Mouse (Mus musculus) left cerebral cortex, adult 18-20 months (tissue): ENCODE data around the gene Tulp3. TPM values are rescaled to one million over a fixed set of nuclear protein-coding genes. Genes with fewer than 3 reads are reported as not detected.
A peak's percentile ranks its signal among the peaks of the same experiment; 100 is the strongest.
"Not testable (repeated sequence)": the region's sequence is repeated elsewhere in the genome, so short reads cannot be mapped to it uniquely, and the experiment has no call there.

Source experiments
- DNase-seq, 2 experiments: peaks; one replicate each; pipeline ENCODE4 v3.0.0; 2021 to 2022; ENCODE audit warnings: low spot score in 2 of 2, mixed read lengths in 1 of 2
- total RNA-seq, 2 experiments: library from RNA; stranded (reverse); gene quantifications; 2 replicates each; pipeline ENCODE4 v1.2.3; 2021

Gene Tulp3
- total RNA-seq, 2 experiments from 2014 or later = 15.4 to 18.6 TPM

DNA sequence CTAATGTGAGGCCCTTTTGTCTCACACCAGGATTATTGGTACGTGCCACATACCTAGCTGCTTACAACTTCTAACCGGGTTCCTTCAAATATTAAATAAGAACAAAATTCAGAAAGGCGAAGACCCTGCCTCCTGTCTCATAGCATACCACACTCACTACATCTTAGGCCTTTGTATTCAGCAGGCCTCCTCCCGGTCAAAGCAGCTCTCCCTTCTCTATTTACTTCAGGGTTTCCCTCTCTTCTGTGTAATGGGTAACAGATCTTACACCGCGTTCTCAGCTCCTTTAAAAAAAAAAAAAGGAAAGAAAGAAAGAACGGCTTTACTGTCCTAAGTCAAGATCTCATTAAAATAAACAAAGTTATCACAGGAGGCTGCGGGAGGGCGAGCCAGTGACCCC is 6.2 kb upstream of the Tulp3 start:
- no peak for DNase-seq

GRCm38 (mm10) chr6:128358999-128359398 is 3.3 kb upstream of the Tulp3 start:
- peak; percentile 71 to 74 for DNase-seq

GRCm38 (mm10) chr6:128355201-128355681 is 410 bp downstream of the Tulp3 start:
- peak; percentile 22 to 41 for DNase-seq

DNA sequence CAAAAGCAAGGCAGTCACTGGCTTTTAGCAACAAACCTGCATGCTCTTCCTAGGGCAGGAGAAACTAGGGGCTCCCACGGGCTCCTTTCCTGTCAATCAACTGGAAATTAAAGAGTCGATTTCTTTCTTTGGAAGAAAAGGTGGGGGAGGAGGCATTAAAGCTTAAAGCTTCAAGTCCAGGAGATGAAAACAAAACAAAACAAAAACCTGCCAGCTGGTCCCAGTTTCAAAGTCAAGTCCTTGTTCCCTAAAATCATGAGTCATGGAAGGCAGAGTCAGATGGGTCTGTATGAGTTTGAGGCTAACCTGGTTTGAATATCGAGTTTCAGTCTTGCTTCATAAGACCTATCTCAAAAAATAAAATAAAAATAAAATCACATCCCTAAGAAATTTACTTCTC is 1.5 kb downstream of the Tulp3 start:
- no peak for DNase-seq

GRCm38 (mm10) chr6:128349711-128350110 is 5.9 kb downstream of the Tulp3 start:
- DNase-seq = no peak

- no peak for DNase-seq
Observed at GRCm38 (mm10) chr6:128346782-128347181, 8.9 kb downstream of the Tulp3 start.

- DNase-seq = no peak
Observed at GRCm38 (mm10) chr6:128345623-128346022, 10.0 kb downstream of the Tulp3 start.

GRCm38 (mm10) chr6:128341956-128342723 is 13.5 kb downstream of the Tulp3 start:
- no peak for DNase-seq

GRCm38 (mm10) chr6:128338876-128339275 is 16.8 kb downstream of the Tulp3 start:
- DNase-seq = no peak

- no peak for DNase-seq
Observed at GRCm38 (mm10) chr6:128337467-128337866, 18.2 kb downstream of the Tulp3 start.

- peak; percentile 70 to 82 for DNase-seq
Observed at GRCm38 (mm10) chr6:128334397-128335124, 21.1 kb downstream of the Tulp3 start.

DNA sequence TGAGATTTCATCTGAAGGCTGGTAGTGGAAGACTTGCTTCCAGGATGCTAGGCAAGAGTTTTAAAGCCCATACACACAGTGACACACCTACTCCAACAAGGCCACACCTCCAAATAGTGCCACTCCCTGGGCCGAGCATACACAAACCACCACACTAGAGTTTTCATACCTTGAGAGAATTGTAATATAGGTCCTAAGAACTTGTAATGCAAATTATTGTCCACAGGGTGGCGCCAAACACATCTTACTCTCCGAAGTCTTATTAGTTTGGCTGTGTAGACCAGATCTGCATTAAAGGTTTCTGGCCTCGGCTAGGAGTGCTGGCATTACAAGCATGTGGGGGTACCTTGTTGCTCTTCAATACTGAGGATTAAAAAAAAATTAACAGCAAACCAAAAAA is 37.3 kb downstream of the Tulp3 start:
- DNase-seq = peak; percentile 62 to 70

DNA sequence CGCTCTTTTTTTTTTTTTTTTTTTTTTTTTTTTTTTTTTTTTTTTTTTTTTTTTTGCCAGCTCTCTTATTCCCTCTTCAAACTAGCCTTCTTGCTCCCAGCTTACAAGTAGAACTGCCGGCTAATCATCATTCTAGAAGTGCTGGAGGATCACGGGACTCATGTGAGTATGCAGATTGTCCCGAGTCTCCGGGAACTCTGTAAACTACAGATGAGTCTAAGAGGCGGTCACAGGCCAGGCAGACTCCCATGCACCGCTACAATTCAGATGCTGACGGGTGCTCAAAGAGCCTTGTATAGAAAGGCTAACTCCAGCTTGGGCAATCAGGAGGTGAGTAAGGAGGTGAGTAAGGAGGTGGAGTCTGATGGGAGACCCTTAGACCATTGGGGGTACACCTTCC is 40.1 kb downstream of the Tulp3 start:
- no peak for DNase-seq

GRCm38 (mm10) chr6:128314796-128315195 is 40.9 kb downstream of the Tulp3 start:
- DNase-seq = no peak

- DNase-seq = peak in 1 of 2 experiments; percentile 48
Observed at GRCm38 (mm10) chr6:128308311-128308710, 47.3 kb downstream of the Tulp3 start.

GRCm38 (mm10) chr6:128304801-128305200 is 50.9 kb downstream of the Tulp3 start:
- DNase-seq = no peak

DNA sequence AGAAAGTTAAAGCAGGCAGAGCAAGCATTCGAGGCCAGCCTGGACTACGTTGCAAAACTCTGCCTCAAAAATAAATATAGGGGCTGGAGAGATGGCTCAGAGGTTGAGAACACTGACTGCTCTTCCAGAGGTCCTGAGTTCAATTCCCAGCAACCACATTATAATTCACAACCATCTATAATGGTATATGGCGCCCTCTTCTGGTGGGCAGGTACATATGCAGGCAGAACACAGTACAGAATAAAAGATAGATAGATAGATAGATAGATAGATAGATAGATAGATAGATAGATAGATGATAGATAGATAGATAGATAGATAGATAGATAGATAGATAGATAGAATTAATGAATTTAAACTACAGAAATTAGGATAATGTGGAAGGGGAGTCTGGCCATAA is 53.0 kb downstream of the Tulp3 start:
- not testable (repeated sequence) for DNase-seq

DNA sequence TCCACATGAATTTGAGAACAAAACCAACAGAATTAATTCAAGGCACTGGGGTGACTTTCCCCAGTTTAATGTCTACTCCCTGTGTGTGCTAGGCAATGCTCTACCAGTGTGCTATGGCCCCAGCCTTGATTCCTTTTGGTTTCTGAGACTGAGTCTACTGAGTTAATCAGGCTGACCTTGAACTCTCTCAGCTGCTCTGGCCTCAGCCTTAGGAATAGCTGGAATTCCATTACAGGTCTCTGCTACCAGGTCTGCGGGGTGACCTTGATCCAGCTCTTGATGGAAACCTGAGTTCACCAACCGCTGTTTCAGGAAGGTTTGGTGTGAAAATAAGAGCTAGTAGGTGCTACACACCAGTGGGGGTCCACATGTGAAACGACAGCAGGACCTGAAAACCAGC is 53.8 kb downstream of the Tulp3 start:
- DNase-seq = no peak

- DNase-seq = no peak
Observed at GRCm38 (mm10) chr6:128301458-128301857, 54.2 kb downstream of the Tulp3 start.

DNA sequence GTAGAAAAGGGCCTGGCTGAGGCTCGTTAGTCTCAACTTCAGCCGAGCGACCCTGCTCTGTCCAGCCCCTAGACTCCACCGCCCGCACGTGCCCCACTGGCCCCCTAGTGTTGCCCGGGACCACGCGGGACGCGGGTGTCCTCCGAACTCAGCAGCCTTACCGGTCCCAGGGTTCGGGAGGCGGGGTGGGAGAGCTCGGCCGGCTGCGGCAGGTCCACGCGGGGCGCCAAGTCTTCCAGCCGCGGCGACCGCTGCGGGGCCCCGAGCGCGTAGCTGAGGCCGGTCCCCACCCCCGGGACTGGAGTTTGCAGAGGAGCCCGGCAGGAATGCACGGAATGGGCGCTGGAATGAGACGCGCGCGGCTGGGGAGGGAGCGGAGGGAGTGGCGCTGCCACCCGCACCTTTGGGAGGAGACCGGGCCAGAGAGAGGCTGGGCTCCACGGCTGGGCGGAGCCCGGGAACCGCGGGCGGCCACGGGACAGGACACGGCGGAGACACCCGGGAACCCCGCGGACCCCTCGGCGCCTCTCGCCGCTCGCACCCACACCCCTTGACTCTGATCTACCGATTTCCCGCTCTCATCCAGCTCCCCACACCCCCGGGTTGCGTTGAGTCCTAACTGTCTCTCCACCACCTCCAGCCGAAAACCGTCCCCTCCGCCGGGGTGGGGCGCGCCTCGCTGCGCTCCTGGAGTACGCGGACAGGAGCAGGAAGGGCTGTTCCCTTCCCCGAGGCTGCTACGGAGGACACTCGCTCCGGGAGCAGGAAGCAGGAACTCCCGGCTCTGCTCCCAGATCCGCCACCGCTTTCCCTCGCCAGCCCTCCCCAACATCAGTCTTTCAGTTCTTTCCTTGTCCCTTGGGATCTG is 55.3 kb downstream of the Tulp3 start, which contains the start of gene Tead4:
Gene Tead4 (minus strand): TSS at position 690 of the 868 bp plus-strand sequence.
- peak; percentile 30 to 44 for DNase-seq
